Mouse (Mus musculus): ENCODE measurements at regions not wholly inside any gene's neighbourhood (a gene's known extent, or its start where the extent isn't known, plus 50 kb on each side); places are given as distances from the start of the nearest gene placed in this dataset.
"Not testable (repeated sequence)": the region's sequence is repeated elsewhere in the genome, so short reads cannot be mapped to it uniquely, and the experiment has no call there.

DNA sequence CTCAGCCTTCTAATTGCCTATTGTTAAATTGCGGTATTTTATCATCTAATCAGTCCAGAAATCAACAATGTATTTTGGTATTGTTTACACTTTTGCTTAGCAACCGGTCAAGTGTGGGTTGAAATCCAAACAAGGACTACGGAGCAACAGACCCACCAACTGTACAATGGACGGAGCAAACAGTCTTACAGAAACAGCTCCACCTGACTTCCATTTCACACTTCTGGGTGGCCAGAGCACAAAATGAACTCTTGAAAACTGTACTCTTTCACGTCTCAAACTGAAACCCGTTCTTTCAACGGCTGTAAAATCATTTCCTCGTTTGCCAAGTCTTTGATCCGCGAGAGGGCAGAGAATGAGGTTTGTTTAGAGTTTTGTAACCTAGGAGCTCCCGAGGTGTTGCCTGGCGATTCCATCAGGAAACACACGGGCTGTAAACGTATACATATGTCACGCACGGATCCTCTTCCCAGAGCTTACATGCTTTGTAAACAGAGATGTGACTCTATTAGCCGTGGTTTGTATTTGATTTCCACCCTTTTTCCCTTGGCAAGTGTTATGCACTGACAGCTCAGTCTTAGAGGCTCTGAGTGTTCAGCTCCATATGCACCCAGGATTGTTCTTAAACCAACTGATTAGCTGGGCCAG is 258.3 kb downstream of the Etnk1 start:
- DNase-seq (ENCODE audit: extremely low spot score in 1 of 2, low spot score in 1 of 2) = no peak

DNA sequence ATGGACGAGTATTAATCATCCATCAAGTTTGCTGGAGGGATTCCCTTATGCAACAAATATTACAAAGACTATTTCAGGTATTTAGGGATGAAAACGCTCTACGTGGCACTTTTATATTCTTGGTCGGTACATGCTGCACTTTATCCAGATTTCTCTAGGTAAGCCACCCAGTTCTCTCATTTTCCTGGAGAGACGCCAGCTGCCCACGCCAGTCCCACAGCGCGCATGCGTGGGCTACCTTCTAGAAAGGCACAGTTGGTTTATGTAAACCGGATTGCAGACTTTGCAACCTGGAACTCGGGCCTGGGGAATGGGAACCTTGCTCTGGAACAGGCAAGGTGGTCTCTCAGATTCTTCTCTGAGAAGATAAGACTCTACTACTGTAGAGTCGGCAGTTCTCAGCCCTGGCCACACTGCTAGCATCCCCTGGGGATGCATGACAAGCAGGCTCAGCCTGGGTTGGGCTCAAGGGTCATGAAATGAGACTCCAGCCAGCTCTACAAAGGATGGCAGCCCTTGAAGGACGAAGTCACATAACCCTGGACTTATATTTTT is 265.0 kb downstream of the Etnk1 start:
- peak in 1 of 2 experiments; percentile 61 for DNase-seq (ENCODE audit: extremely low spot score in 1 of 2, low spot score in 1 of 2)

DNA sequence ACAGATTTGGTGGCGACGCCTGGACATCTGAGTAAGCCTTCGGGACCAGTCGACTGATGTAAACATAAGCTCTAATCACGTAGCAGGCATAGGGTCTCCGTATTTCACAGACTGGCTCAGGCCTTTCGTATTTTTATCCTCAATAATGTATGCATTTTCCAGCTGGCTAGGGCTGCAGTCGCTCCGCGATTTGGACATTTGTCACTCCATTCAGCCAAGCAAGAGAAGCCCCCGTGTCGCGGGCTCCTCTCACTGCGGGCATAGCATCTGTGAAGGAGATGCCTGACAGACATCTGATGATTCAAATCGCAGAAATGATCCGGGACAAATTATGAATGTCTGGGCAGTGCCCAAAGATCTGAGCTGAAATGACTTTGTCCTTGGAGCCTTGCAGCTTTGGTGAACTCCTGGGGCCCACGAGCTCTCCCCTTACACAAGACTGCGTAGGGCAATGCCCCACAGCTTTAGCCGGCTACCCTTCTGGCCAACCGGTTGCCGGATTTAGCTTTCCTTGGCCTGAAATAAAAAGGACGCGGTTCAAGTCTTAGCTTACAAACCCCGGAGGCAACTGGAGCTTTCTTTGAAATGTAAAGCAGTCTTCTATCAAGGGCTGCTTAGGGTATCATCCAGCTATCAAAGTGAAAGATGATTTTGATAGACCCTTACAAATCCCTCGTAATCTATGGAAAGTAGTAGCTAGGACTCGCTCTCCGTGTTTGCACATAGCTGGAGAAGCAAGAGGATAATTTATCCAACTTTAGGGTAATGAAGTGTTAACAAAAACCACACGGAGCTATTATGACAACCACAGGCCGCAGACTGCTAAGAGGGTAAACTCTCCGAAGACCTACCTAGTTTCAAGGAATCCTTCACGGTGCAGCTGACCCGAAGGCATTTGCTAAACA is 270.6 kb downstream of the Etnk1 start:
- DNase-seq (ENCODE audit: extremely low spot score in 1 of 2, low spot score in 1 of 2) = no peak

DNA sequence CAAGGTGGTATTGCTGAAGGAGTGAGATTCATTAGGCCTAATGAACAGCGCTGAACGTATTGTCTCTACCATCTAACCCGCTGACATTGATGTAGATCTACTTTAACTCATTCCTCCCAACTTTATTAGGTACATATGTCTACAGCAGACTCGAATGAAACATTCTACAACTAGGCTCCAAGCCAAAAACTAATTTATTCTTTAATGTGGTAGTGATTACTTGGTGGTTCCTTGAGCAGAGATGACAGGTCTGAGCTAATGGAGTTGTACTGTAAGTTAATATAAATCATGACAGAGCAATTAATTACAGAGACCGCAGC is 271.2 kb downstream of the Etnk1 start:
- no peak for DNase-seq (ENCODE audit: extremely low spot score in 1 of 2, low spot score in 1 of 2)

DNA sequence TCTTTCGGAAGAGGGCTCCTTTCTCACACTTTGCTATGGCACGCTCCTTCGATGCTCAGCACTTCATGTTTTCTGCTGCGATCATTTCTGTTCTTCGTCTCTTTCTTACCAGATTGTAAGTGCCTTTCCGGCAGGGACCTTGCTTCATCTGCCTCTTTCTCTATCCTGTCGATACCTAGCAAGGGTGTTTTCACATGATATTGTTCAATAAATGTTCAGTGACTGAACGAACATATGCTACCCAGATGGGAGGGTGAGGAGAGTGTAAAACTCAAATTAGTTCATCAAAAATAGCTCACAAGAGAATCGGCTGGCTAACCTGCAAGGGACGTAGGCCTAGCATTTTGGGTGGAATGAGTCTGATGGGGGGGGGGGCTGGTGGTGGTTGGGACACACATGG is 272.5 kb downstream of the Etnk1 start:
- no peak for DNase-seq (ENCODE audit: extremely low spot score in 1 of 2, low spot score in 1 of 2)

DNA sequence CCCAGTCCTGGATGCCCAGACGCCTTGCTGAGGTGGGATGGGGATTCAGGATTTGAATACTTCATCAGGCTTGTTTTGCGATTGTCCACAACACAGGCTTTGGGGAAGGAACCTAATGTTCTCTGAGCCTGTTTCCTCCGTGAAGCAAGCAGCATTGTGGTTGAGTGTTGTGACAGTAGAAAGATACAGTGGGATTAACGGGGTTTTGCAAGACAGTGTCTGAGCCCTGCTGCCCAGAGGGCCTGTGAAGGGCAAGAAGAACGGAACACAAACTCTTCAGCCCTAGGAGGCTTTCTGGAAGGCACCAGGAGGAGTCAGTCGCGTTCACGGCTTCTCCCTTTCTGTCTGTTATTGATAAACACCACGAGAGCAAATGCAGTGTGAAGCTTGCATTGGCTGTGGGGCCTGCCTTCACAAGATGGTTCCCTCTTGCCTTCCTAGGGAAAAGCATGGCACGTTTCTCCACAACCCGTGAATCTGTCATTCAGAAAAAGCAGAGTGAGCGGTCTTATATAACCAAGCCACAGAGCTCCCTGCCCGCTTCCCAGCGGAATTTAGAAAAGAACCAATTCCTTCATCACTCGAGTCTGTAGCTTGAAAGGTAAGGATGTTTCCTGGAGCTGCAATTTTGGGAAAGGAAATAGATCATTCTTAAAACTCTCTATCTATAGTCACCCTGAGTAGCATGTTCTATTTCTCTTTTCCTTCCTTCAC is 273.4 kb downstream of the Etnk1 start:
- DNase-seq (ENCODE audit: extremely low spot score in 1 of 2, low spot score in 1 of 2) = no peak

DNA sequence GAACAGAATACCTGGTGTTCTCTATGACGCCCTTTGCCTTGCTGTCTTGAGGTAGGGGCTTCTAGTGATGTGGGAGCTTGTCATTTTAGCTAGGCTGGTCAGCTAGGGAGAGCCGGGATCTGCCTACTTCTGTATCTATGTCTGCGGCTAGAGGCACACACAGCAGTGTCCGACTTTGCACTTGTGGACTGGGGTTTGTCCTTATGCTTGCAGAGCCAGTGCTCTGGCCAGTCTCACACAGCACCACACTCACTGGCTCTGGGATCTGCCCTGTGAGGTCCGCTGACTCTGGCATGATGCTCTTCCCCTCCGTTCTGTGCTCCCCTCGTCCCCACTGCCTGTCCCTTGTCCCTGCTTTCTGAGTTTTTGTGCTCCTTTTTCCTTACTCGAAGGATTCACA is 275.3 kb downstream of the Etnk1 start:
- DNase-seq (ENCODE audit: extremely low spot score in 1 of 2, low spot score in 1 of 2) = no peak

DNA sequence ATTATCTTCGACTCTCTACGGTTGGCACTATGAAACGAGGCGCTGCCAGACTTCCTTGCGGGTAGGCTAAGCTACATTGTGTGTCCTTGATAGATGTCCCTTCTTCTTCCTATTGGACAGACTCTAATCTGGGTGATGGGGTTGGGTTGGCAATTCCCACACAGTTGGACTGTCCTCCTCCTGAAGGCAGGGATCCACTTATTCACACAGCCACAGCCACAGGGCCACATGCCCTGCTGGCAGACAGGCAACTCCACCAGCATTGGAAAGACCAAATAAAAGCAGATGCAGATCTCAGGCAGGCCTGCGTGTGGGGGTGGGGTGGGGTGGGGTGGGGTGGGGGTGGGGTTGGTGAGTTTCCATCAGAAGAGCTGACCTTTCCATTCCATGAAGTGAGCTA is 276.4 kb downstream of the Etnk1 start:
- DNase-seq (ENCODE audit: extremely low spot score in 1 of 2, low spot score in 1 of 2) = no peak

DNA sequence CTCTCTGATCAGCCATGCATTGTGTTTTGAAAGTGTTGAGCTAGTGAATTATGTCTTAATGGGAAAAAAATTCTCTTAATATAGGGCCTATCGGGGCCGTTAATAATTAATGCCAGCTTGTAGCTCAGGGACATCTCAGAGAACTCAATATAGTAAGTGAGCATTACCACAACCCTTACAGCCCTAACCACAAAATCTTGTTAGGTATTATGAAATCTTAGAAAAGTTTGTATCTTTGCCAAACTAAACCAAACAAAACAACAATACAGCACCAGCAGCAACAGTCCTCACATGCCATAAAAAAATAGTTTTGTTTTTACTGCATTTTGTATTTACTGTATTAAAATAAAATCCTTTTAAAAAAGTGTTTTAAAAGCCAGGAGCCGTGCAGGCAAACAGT is 277.8 kb downstream of the Etnk1 start:
- DNase-seq (ENCODE audit: extremely low spot score in 1 of 2, low spot score in 1 of 2) = no peak

DNA sequence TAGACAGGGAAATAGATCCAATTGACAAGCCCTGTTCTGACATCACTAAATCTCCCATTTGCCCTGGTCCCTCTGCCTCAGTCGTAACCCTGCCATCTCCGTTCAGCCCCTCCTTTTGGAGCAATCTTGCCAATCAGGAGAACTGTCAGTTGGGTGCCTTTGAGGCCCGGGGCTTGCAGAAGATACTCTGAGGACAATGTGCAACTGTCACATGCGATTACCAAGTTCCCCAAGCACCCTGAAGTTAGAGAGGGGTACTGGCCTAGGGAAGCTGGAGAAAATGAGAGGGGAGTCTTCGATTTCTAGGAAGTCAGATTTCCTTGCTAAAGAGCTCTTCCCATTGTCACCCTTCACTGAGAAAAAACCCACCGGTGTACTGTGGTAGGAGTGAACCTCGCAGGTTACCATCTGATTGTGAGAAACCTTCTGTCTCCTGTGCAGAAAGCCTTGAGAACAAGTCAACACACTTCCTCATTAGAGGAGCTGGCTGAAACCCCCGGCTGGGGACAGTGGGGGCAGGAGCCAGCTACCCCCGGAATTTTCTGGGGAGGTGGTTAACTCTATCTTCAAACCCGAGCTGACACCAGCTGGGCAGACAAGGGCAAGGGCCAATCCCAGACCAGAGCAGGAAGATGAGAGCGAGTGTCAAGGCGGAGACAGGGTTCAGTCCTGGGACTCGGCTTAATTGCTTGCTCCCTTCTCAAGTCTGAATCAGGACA is 279.0 kb downstream of the Etnk1 start:
- DNase-seq (ENCODE audit: extremely low spot score in 1 of 2, low spot score in 1 of 2) = no peak

DNA sequence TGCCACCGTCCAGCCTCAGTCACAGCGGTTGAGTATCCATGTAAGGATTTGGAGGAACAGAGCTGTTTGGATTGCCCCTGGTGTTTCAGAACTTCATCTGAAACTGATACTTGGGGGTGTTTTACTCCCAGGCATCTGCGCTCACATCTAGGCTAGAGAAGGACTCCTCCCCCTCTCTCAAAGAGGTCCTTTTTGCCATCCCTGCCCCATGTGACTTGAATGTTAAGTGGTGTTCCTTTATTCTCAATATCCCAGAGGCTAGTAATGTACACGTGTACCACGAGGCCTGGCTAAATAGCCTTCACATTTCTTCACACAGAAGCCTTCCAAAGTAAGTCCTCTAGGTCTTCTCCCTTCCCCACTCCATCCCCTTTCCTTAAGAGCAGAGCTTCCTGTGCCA is 280.0 kb downstream of the Etnk1 start:
- no peak for DNase-seq (ENCODE audit: extremely low spot score in 1 of 2, low spot score in 1 of 2)

DNA sequence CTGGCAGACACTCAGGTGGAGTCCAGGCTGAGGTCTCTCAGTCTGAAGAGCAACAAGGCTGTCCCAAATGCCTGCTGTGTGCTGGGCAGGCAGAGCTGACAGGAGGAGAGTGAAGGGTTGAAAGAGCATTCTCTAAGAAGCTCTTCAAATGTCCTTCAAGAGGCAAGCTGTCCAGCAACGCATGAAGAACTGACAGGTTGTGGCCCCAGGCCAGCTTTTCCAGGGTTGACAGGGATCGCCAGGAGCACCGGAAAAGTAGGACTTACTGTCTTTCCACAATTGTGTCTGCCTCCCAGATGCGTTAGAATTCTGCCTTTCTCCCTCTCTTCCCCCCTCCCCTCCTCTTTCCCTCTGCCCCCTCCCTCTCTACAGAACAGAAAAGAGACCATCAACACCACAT is 282.1 kb downstream of the Etnk1 start:
- DNase-seq (ENCODE audit: extremely low spot score in 1 of 2, low spot score in 1 of 2) = no peak

DNA sequence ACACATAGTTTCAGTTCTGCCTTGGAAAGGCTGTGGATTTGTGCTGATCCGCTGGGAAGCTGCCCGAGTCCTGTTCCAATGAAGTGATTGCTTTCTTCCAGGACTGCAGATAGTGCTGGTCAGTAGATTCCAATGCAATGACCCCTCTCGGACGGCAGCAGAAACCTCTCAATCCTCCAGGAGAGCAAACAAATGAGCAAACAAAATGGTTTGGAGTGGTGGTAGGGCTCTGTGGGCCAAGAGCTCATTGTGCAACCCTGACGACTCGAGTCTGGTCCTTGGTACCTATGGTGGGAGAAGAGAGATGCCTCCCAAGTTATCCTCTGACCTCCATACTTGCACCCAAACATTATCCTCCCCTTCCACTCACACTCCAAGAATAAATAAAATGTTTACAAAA is 284.8 kb downstream of the Etnk1 start:
- no peak for DNase-seq (ENCODE audit: extremely low spot score in 1 of 2, low spot score in 1 of 2)

DNA sequence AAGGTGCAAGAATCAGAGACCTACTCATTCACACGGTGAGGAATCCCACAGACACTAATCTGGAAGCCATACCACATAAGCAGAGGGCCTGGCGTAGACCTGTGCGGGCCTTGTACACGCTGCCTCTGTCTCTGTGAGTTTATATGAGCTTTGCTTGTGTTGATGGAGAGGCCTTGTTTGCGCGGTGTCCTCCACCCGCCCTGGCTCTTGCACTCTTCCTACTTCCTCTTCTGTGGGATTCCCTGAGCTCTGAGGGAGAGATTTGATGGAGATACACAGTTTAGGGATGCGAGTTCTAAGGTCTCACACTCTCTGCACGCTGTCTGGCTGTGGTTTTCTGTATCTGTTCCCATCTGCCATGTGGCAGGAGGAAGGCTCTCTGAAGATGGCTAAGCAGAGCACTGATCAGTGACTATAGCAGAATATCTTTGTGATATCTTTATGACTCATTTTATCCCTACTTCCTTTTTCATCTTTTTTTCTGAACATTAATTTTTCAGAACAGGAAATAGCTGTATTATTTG is 287.7 kb downstream of the Etnk1 start:
- DNase-seq (ENCODE audit: extremely low spot score in 1 of 2, low spot score in 1 of 2) = no peak

DNA sequence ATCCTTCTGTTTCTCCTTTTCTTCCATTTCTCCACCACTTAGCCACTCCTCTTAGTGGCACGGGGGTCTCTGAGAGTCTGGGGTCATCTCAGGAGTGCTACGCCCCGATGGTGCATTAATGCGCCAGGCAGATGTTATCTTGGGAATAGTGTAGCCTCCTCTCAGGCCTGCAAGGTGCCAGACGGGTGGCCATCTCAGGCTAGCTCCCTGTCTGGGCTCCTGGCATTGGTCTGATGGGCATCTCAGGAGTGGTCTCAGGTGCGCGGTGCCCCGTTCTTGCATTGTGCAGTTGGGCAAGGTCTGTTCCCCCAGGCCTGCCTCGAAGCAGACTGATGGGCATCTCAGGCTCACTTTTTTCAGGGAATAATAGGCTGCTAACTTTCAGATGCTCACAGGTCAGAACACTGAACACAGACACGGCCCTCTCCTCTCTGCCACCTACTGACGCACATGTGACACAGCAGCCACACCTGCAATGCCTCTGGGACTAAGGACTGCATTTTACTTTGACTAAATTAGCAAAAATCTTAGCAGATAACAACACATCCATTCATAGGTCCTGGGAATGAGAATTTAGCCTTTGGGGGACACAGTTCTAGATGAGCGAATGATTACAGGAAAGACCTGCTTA is 298.0 kb downstream of the Etnk1 start:
- DNase-seq (ENCODE audit: extremely low spot score in 1 of 2, low spot score in 1 of 2) = no peak

DNA sequence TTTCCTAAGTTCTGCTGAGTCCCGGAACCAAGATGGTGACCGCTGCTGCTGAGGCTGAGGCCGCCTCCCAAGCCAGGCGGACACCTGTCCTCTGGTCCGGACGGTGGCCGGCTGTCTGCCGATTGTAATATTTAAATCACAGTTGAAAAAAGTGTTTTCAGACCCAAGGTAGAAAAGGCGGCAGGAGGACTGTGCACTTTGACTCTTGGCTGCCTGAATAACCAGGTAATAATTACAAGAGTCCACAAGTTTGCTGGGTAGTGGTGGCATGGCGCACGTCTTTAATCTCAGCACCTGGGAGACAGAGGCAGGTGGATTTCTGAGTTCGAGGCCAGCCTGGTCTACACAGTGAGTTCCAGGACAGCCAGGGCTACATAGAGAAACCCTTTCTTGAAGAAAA is 305.7 kb downstream of the Etnk1 start:
- DNase-seq (ENCODE audit: extremely low spot score in 1 of 2, low spot score in 1 of 2) = not testable (repeated sequence)

DNA sequence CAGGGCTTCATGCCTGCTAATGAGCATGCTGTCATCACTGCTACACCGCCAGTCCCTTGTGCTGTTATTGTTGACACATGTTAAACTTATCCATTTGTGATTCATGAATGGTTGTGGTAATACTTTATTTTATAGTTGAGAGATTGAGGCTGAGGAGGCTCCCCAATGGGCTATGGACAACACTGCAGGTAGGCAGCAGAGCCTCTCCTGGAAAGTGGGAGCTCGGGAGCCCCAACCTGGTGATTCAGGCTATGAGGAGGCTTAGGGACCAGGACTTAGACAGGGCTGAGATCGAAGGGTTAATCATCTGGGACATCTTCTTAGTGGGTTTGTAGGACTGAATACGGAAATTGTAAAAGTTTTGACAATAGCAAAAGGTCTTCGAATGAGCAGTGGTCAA is 307.4 kb downstream of the Etnk1 start:
- no peak for DNase-seq (ENCODE audit: extremely low spot score in 1 of 2, low spot score in 1 of 2)

DNA sequence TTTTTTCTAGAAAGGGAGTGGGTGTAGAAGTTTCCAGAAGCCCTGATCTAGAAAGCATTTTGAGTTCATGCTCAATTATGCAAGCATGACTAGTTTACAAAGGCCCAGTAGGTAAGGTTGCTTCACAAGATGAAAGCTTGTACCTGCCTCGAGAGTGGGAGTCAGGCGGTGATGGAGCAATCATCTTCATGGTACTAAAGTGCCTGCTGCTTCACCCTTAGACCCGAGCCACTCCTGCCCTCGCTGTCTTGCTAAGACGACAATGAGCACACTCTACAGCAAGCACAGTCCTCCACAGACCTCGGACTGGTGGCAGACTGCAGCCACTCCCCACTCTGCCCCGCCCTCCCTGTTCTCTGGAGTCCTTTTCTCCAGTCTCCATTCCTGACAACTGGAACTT is 308.3 kb downstream of the Etnk1 start:
- DNase-seq (ENCODE audit: extremely low spot score in 1 of 2, low spot score in 1 of 2) = no peak

DNA sequence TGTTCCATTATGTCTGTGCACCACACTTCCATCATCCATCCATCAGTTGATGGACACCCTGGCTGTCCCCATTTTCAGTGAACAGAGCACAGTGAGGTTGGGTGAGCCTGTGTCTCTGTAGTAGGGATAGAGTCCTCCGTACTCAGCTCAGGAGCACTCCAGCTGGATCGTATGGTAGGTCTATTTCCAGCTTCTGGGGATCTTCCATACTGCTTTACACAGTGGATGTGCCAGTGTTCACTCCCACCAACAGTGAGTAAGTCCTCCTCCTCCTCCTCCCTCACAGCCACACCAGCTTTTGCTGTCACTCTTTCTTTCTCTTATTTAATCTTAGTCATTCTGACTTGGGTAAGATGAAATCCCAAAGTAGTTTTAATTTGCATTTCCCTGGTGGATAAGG is 310.4 kb downstream of the Etnk1 start:
- DNase-seq (ENCODE audit: extremely low spot score in 1 of 2, low spot score in 1 of 2) = no peak

DNA sequence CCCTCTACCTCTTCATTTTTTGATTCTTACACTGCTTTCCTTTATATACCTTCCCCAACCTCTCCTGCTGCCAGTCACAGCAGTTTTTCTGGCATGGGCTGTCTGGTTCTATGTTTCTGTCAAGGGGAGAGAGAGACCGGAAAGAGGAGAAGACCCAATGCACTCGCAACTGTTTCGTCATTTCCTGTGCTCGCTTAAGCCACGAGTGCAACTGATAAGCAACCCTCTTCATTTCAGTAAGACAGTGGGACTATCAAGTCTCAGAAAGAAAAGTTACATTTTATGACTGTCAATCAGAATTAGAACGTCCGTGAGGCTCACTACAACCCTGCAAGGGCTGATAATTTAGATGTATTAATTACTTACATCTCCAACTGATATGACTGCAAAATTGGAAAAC is 312.2 kb downstream of the Etnk1 start:
- no peak for DNase-seq (ENCODE audit: extremely low spot score in 1 of 2, low spot score in 1 of 2)
